In the genomic region with DNA sequence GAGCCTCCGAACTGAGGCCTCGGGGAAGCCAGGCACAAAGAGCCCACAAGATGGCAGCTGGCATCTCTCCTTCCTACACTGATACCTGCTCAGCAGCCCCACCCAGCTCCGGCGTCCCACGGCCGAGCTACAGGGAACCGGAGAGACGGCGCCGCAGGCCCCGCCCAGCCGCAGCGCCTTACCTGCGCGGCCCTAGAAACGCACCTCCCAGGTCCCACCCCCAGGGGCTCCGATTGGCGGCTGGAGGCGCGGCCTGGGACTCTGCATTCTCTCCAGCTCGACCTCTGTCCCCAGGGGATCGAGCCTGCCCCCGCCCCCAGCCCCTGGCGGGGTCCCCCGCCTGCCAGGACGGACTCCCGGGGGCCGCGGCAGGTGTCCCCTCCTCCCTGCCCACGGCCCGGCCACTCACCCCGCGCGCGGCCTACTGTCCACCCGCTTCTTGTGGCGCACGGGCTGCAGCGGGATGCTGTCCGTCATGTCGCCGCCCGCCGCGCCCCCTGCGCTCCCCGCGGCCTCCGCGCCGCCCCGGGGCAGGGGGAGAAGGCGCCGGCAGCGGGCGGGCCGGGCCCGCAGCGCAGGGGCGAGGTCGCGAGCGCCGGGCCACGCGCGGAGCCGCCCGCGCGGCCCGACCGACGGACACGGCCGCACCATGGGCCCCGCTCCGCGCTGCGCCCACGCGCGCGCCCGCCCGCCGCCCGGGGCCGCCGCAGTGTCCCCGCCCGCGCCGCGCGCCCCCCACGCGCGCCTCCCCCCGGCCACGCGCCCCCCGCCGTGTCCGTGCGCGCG, we compare ENCODE assay signal across 9 mouse cellular contexts. TPM values are rescaled to one million over a fixed set of nuclear protein-coding genes. Genes with fewer than 3 reads are reported as not detected.
A peak's percentile ranks its signal among the peaks of the same experiment; 100 is the strongest.
DNase-seq lines count a peak whose midpoint lies in the region; ATAC-seq and TF ChIP-seq lines count a peak whose summit lies in the region.
"Had no signal": no experiment of that assay in that cellular context is flagged by ENCODE, and none has a peak within 500 bp of the region (broad histone marks: within the 10 kb centered on the region; RNA-seq: fewer than 3 reads in every experiment).

No protein-coding gene starts in this region.

- 0 out of 2 replicates have a peak, but pooled peaks cover 16% of the 10 kb centered on the region for H3K4me1 ChIP-seq in embryonic facial prominence, embryonic 15.5 days
- peaks cover 3% of the 10 kb centered on the region in 2 experiments; a peak in 1 of 4 replicates for H3K4me1 ChIP-seq in heart, embryonic 14.5 days (ENCODE audit: control insufficient read depth in 2 of 2, insufficient read depth in 2 of 2, low read length in 2 of 2)
- H3K4me1 ChIP-seq in kidney, postnatal 0 days (replicated peaks; ENCODE audit: insufficient read depth, low read length), result no peaks in the 10 kb centered on the region
- peaks cover 11% of the 10 kb centered on the region for H3K4me1 ChIP-seq in testis, adult 2 months (ENCODE audit: control insufficient read depth, insufficient read depth, low read length)

- peak overlapping the region; percentile 73 for H3K9ac ChIP-seq in embryonic facial prominence, embryonic 15.5 days
- peak overlapping the region; percentile 84 for H3K9ac ChIP-seq in heart, embryonic 14.5 days (ENCODE audit: low read length)
- peak overlapping the region; percentile 86 for H3K9ac ChIP-seq in kidney, postnatal 0 days (ENCODE audit: low read depth, low read length)

- no peaks in the 10 kb centered on the region for H3K27me3 ChIP-seq in embryonic facial prominence, embryonic 15.5 days
- H3K27me3 ChIP-seq in heart, embryonic 14.5 days (ENCODE audit: control insufficient read depth, insufficient read depth, low read length), result no peaks in the 10 kb centered on the region
- H3K27me3 ChIP-seq in kidney, postnatal 0 days (ENCODE audit: insufficient read depth, low read length), result no peaks in the 10 kb centered on the region
- no peaks in the 10 kb centered on the region for H3K27me3 ChIP-seq in testis, adult 2 months (ENCODE audit: control insufficient read depth, insufficient read depth, low read length)

- TF ChIP-seq POLR2A in testis, adult 2 months (IDR thresholded peaks at IDR 0.05; ENCODE audit: control insufficient read depth, low read depth, low read length), result 0 out of 2 replicates have a peak, but pooled peaks have one; percentile 11

- H3K4me2 ChIP-seq in embryonic facial prominence, embryonic 15.5 days (replicated peaks), result peak overlapping the region; percentile 71
- peak overlapping the region; percentile 88 for H3K4me2 ChIP-seq in heart, embryonic 14.5 days (ENCODE audit: low read length)
- peak overlapping the region; percentile 82 for H3K4me2 ChIP-seq in kidney, postnatal 0 days (ENCODE audit: low read length)

- peak; percentile 40; the same call in 1 of the 2 replicates for TF ChIP-seq CTCF in kidney, postnatal 0 days (IDR thresholded peaks at IDR 0.05; ENCODE audit: low read depth)
- TF ChIP-seq CTCF in testis, adult 2 months (IDR thresholded peaks at IDR 0.05; ENCODE audit: control insufficient read depth, insufficient read depth, insufficient replicate concordance, low read depth, low read length), result no peak

- peak; percentile 84 for ATAC-seq in embryonic facial prominence, embryonic 15.5 days (ENCODE audit: insufficient number of reproducible peaks, low FRiP score, low TSS enrichment, low read depth)
- ATAC-seq in heart, embryonic 14.5 days (ENCODE audit: insufficient number of reproducible peaks, insufficient read depth, low FRiP score, low read depth), result peak; percentile 68
- peak; percentile 91 for ATAC-seq in kidney, postnatal 0 days (replicated peaks; ENCODE audit: low FRiP score, low read depth)

- H3K27ac ChIP-seq in embryonic facial prominence, embryonic 15.5 days (replicated peaks), result peak overlapping the region; percentile 90
- H3K27ac ChIP-seq in heart, embryonic 14.5 days (replicated peaks in 1 of 2; ENCODE audit: control insufficient read depth in 1 of 2, insufficient read depth in 1 of 2, low read depth in 2 of 2, low read length in 2 of 2), result peak overlapping the region in 1 of 2 experiments; percentile 65; a peak in 2 of 4 replicates
- peak overlapping the region; percentile 79 for H3K27ac ChIP-seq in kidney, postnatal 0 days
- no peak overlapping the region for H3K27ac ChIP-seq in testis, adult 2 months (ENCODE audit: control insufficient read depth, insufficient read depth, low read depth, low read length)

- no peaks in the 10 kb centered on the region for H3K9me3 ChIP-seq in embryonic facial prominence, embryonic 15.5 days (replicated peaks)
- H3K9me3 ChIP-seq in heart, embryonic 14.5 days (ENCODE audit: control insufficient read depth, low read length), result peaks cover 4% of the 10 kb centered on the region; the same call in 1 of the 2 replicates
- no peaks in the 10 kb centered on the region for H3K9me3 ChIP-seq in kidney, postnatal 0 days (replicated peaks; ENCODE audit: low read length)

- WGBS in embryonic facial prominence, embryonic 15.5 days, result 0% methylated on average over 62 of the region's 108 CpGs
- under 1% methylated on average over 76 of the region's 108 CpGs for WGBS in heart, embryonic 14.5 days
- WGBS in kidney, postnatal 0 days, result under 1% methylated on average over 35 of the region's 108 CpGs

- H3K36me3 ChIP-seq in embryonic facial prominence, embryonic 15.5 days, result no peaks in the 10 kb centered on the region
- H3K36me3 ChIP-seq in heart, embryonic 14.5 days (ENCODE audit: control insufficient read depth, insufficient read depth, low read length), result no peaks in the 10 kb centered on the region
- no peaks in the 10 kb centered on the region for H3K36me3 ChIP-seq in kidney, postnatal 0 days (ENCODE audit: insufficient read depth, low read length)
- no peaks in the 10 kb centered on the region for H3K36me3 ChIP-seq in testis, adult 2 months (ENCODE audit: control insufficient read depth, insufficient read depth, low read length)
- H3K36me3 ChIP-seq: G1E had no signal

- peak; percentile 82 for DNase-seq in urinary bladder, adult 18-20 months (ENCODE audit: low spot score in 2 of 2)
- no peak for DNase-seq in urinary bladder, postnatal 10 days (ENCODE audit: low spot score)
- peak; percentile 74 for DNase-seq in kidney, postnatal 0 days (ENCODE audit: low spot score)
- DNase-seq in liver, result peak; percentile 66
- DNase-seq in naive thymus-derived CD4-positive, alpha-beta T cell, adult 2 months (ENCODE audit: low read depth), result peak; percentile 67

- peak overlapping the region; percentile 89 for H3K4me3 ChIP-seq in embryonic facial prominence, embryonic 15.5 days (replicated peaks)
- H3K4me3 ChIP-seq in heart, embryonic 14.5 days (ENCODE audit: control insufficient read depth in 1 of 2, insufficient read depth in 1 of 2, low read depth in 1 of 2, low read length in 2 of 2), result peak overlapping the region; percentile 81 to 86
- peak overlapping the region; percentile 81 for H3K4me3 ChIP-seq in kidney, postnatal 0 days (replicated peaks; ENCODE audit: low read depth, low read length)
- peak overlapping the region; percentile 87 for H3K4me3 ChIP-seq in testis, adult 2 months (ENCODE audit: control insufficient read depth, low read depth, low read length)

RNA-seq across cellular contexts. Expression of gene Atp9a, which starts 0.7 kb away (rescaled TPM):
- 28.6 and 34.8 TPM in 2 replicates for polyA plus RNA-seq in embryonic facial prominence, embryonic 15.5 days (2015; fragmentation: Nextera tagmentation; extraction: Ambion mirVana)
- polyA plus RNA-seq in heart, embryonic 14.5 days (2014; fragmentation: Nextera tagmentation; extraction: Ambion mirVana), result 12.9 and 14.8 TPM in 2 replicates
- 14.2 and 15.0 TPM in 2 replicates for polyA plus RNA-seq in kidney, postnatal 0 days (2015; fragmentation: Nextera tagmentation; extraction: Ambion mirVana)
- 63.7 and 75.0 TPM in 2 replicates for polyA plus RNA-seq in testis, adult 2 months (2012; rRNA removed)
- polyA plus RNA-seq: G1E had no signal

RNA-seq across cellular contexts. Expression of gene Sall4, which starts 26.3 kb away (rescaled TPM):
- 0.51 and 0.56 TPM in 2 replicates for polyA plus RNA-seq in embryonic facial prominence, embryonic 15.5 days (2015; fragmentation: Nextera tagmentation; extraction: Ambion mirVana)
- 0.84 and 1.1 TPM in 2 replicates for polyA plus RNA-seq in heart, embryonic 14.5 days (2014; fragmentation: Nextera tagmentation; extraction: Ambion mirVana)
- polyA plus RNA-seq in kidney, postnatal 0 days (2015; fragmentation: Nextera tagmentation; extraction: Ambion mirVana), result not detected in 2 replicates
- 1.6 and 1.8 TPM in 2 replicates for polyA plus RNA-seq in testis, adult 2 months (2012; rRNA removed)
- polyA plus RNA-seq: G1E had no signal
